Mouse (Mus musculus): ENCODE data around the gene Nacc1.
"Not testable (repeated sequence)": the region's sequence is repeated elsewhere in the genome, so short reads cannot be mapped to it uniquely, and the experiment has no call there.

Gene Nacc1

GRCm38 (mm10) chr8:84698288-84698687 lies 10.6 kb upstream of the Nacc1 start:
- DNase-seq = no peak

- peak; percentile 75 for DNase-seq
These were observed 9.8 kb upstream of the Nacc1 start for GRCm38 (mm10) chr8:84697166-84698130.

GRCm38 (mm10) chr8:84695140-84695539 lies 7.5 kb upstream of the Nacc1 start:
- DNase-seq = no peak

- DNase-seq = no peak
These were observed 5.7 kb upstream of the Nacc1 start for GRCm38 (mm10) chr8:84693332-84693731.

- DNase-seq = peak; percentile 97
These were observed 1.6 kb upstream of the Nacc1 start for GRCm38 (mm10) chr8:84689091-84689915.

GRCm38 (mm10) chr8:84687003-84687704 lies 508 bp downstream of the Nacc1 start:
- peak; percentile 69 for DNase-seq

- no peak for DNase-seq
These were observed 1.3 kb downstream of the Nacc1 start, which contains the start of gene Trmt1 for GRCm38 (mm10) chr8:84686191-84687002. TSS of gene Trmt1 (plus strand) at chr8:84686307.

GRCm38 (mm10) chr8:84684537-84684936 lies 3.1 kb downstream of the Nacc1 start:
- no peak for DNase-seq

- no peak for DNase-seq
These were observed 5.4 kb downstream of the Nacc1 start for GRCm38 (mm10) chr8:84682257-84682656.

GRCm38 (mm10) chr8:84681476-84681875 lies 6.2 kb downstream of the Nacc1 start:
- no peak for DNase-seq

- DNase-seq = no peak
These were observed 10.4 kb downstream of the Nacc1 start for GRCm38 (mm10) chr8:84677305-84677704.

- not testable (repeated sequence) for DNase-seq
These were observed 17.2 kb downstream of the Nacc1 start for GRCm38 (mm10) chr8:84670295-84671006.

GRCm38 (mm10) chr8:84668731-84669485 lies 18.8 kb downstream of the Nacc1 start:
- DNase-seq = no peak

GRCm38 (mm10) chr8:84668081-84668480 lies 19.6 kb downstream of the Nacc1 start:
- no peak for DNase-seq

- no peak for DNase-seq
These were observed 22.2 kb downstream of the Nacc1 start for GRCm38 (mm10) chr8:84665385-84665893.

- DNase-seq = peak; percentile 93
These were observed 22.9 kb downstream of the Nacc1 start for GRCm38 (mm10) chr8:84664566-84665384.

GRCm38 (mm10) chr8:84663483-84664327 lies 24.0 kb downstream of the Nacc1 start:
- DNase-seq = peak; percentile 99

GRCm38 (mm10) chr8:84662581-84663065 lies 25.0 kb downstream of the Nacc1 start, which contains the start of gene Ier2:
TSS of gene Ier2 (minus strand) at chr8:84662852.
- peak; percentile 98 for DNase-seq
